Mouse (Mus musculus) cerebellum, adult 2 months (tissue): ENCODE measurements around the gene Nhlrc4. TPM values are rescaled to one million over a fixed set of nuclear protein-coding genes. Genes with fewer than 3 reads are reported as not detected.

ENCODE experiments used
- DNase-seq, 2 experiments: peaks; one replicate each; pipeline ENCODE4 v3.0.0; 2021
- H3K27ac ChIP-seq: fragments of 200-500 bp; 2 replicates; pipeline ENCODE4 v1.5.1; 2012; ENCODE audit warnings: low read length, control low read depth, inconsistent platforms; ENCODE audit not compliant: insufficient read depth
- H3K27me3 ChIP-seq: fragments of 200-500 bp; 2 replicates; pipeline ENCODE4 v1.6.1; 2012; ENCODE audit warnings: inconsistent platforms, mild to moderate bottlenecking, low read length, moderate library complexity; ENCODE audit not compliant: control insufficient read depth, insufficient read depth
- H3K4me1 ChIP-seq: fragments of 200-500 bp; 2 replicates; pipeline ENCODE4 v1.6.1; 2011; ENCODE audit warnings: low read length; ENCODE audit not compliant: control insufficient read depth, insufficient read depth
- H3K4me3 ChIP-seq: fragments of 200-500 bp; replicated peaks from 2 replicates; pipeline ENCODE3; 2011; ENCODE audit warnings: mild to moderate bottlenecking, low read depth, low read length, control low read depth; ENCODE audit not compliant: insufficient read depth
- CTCF ChIP-seq: fragments of 200-500 bp; IDR thresholded peaks from 2 replicates; pipeline ENCODE4 v1.5.1; 2011; ENCODE audit warnings: low read depth, mild to moderate bottlenecking, control low read depth, low read length, moderate library complexity, borderline replicate concordance; ENCODE audit not compliant: insufficient read depth
- POLR2A ChIP-seq: fragments of 200-500 bp; IDR thresholded peaks from 2 replicates; pipeline ENCODE4 v1.6.1; 2011; ENCODE audit warnings: low read length, control low read depth, borderline replicate concordance; ENCODE audit not compliant: insufficient read depth
- WGBS: fragments of 180-500 bp; shearing (Covaris S2); methylation state at CpG from one replicate; pipeline ENCODE4 v1.1.7; 2018; 5-methylcytosine and 5-hydroxymethylcytosine counted together
- polyA plus RNA-seq: library from polyadenylated mRNA; depleted of rRNA; stranded (reverse); fragments of >200 nt; gene quantifications from 2 replicates; pipeline ENCODE4 v1.2.3, GENCODE M21; 2012; rRNA removed

The Nhlrc4 gene
- 1.9 and 2.5 TPM in 2 replicates for polyA plus RNA-seq

DNA sequence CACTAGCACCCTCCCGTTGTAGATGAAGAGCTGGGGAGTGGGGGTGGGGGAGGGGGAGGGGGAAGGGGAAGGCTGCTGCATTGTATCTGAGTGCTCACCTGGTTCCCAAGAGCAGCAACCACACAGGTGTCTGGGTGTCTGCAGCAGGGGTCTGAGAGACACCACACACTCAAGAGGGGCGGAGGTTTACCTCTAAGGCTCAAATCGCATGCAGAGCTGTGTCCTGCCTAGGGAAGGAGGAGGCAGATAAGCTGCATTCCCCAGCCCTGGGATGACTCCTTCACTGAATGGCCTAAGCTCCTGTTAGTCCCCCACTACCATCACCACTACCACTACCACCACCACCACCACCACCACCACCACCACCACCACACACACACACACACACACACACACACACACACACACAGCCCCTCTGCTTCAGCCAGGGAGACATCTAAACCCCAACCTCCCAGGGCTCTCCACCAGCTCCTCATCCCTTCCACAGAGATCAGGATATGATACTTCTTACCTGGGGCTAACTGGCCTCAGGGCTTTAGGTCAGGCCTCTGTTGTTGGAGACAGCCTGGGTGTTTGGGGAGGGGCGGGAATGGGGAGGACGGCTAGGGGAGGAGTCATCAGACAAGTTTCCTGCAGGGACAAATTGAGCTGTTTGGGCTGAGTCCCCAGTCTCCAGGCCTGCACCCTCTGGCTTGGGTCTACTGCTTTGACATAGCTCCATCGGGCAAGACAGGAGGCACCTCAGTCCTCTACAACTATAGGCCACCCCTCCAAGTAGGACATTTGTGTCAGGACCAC, at the start of gene Nhlrc4, which contains the start of gene Pigq:
Gene Nhlrc4 (minus strand): TSS at position 596 of the 798 bp plus-strand sequence.
Gene Pigq (minus strand): TSS at position 571 of the 798 bp plus-strand sequence.
- 45% methylated on average over 6 of the region's 6 CpGs for WGBS
- TF ChIP-seq POLR2A (no peak), CTCF (no peak)
- no peak for DNase-seq
- H3K4me3 ChIP-seq: no peak within 1 kb of the TSS
- H3K4me1 ChIP-seq: peaks cover 4% of the 10 kb centered on the region
- no peak within 1 kb of the TSS for H3K27ac ChIP-seq
- H3K27me3 ChIP-seq: no peaks in the 10 kb centered on the region

DNA sequence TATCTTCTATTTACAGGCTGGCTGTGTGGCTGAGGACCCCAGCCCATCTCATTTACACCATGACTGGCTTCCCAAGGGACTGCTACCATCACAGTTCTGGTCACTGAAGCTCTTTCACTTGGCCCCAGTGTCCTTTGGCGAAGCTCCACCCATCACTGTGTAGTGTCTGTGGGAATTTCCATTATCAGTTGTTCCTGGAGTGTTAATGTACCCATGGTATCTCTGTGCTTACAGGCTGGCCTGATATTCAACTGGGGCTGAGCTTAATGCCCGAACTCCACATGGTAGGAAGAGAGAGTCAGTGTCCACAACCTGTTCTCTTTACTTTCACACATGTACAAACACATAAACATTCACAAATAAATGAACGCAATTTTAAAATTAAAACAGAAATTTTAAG, 48.7 kb upstream of the Nhlrc4 start:
- no peaks in the 10 kb centered on the region; the same call in 1 of the 2 replicates for H3K4me1 ChIP-seq
- 93% methylated on average over 3 of the region's 3 CpGs for WGBS
- no peaks in the 10 kb centered on the region for H3K27me3 ChIP-seq
- no peak for DNase-seq
- TF ChIP-seq CTCF (no peak), POLR2A (no peak)
- H3K4me3 ChIP-seq: no peak overlapping the region
- H3K27ac ChIP-seq: no peak overlapping the region

DNA sequence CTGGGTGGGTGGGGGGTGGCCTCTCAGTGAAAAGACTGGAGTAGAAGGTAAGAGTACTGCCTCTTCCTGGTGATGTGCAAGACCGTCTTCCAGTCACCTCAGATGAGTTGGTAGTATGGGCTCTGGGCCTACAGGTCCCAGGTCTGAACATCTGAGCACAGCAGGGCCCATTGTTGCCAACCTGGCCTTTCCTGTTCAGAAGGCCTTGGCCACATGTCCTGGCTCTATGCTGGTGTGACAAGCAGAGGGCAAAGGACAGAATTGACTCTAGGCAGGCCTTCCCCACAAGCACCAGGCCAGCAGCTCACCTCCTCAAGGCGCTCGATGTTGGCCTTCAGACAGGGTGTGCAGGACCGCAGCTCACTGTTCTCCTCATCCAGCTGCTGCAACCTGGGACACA, 47.5 kb upstream of the Nhlrc4 start:
- TF ChIP-seq CTCF: no peak
- no peak for TF ChIP-seq POLR2A
- Histone ChIP-seq H3K4me1 (no peaks in the 10 kb centered on the region), H3K27me3 (no peaks in the 10 kb centered on the region), H3K4me3 (no peak overlapping the region), H3K27ac (no peak overlapping the region)
- 97% methylated on average over 4 of the region's 4 CpGs for WGBS
- DNase-seq: no peak

DNA sequence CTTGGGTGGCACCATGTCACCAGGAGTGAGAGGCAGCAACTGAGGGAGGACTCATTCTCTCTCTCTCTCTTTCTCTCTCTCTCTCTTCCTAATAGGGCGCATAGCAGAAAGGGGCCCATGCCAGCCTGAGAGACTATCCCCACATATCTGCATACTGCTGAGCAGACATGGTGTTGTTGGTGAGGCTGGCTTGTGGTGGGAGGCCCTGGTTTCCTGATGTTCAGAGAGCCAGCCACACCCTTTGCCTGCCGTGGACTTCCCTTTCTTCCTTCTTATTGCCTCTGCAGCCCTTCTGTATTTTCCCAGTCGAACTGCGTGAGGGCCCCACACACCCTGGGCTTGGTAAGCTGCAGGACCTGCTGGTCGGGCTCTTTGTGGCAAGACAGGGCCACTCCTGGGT, 45.6 kb upstream of the Nhlrc4 start:
- Histone ChIP-seq H3K27ac (no peak overlapping the region), H3K4me1 (no peaks in the 10 kb centered on the region), H3K27me3 (no peaks in the 10 kb centered on the region), H3K4me3 (no peak overlapping the region)
- 96% methylated on average over 5 of the region's 5 CpGs for WGBS
- no peak for DNase-seq
- TF ChIP-seq POLR2A (no peak), CTCF (no peak)

DNA sequence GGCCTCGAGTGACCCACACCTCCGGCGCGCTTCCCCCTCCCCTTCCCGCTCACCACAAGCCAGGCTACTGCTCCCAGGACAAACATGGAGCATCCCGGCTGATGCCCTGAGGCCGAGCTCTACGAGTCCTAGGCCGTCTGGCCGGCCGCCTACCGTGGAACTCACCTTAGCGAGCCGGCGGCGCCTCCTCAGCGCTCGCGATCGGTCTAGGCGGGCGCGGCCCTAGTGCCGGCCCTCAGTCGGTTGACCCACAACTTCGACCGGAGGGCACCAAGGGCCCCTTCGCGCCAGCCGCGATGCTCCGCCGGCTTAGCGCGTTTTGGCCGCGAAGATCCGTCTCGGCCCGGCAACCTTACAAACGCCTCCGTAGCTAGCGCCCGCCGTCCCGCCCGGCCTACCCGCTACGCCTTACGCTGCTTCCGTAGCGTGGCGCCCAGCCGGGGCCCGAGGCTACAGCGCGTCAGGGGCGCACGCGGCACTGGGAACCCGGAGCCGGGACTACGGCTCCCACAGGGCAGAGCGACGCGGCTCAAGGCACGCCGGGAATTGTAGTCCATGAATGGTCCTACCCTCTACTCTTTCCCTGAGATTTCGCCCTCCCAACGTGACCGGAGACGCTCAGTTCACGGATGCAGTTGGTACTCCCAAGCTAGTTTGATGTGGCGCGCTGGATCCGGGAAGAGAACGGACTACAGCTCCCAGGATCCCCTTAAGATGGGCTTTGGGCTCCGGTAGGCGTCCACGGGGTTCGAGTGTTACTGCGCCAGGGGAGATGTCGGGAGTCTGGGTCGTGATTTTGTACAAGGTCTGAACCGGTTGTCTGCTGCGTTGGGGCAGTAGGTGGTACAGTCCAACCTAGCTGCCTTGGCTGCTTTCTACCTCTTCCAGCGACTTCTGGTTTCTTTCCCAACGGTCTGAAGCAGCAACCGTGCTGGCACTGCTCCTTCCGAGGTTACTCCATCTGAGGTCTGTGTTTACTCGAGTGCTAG, 40.8 kb upstream of the Nhlrc4 start, which contains the start of gene Capn15:
Gene Capn15 (minus strand): TSS at position 491 of the 989 bp plus-strand sequence.
- Histone ChIP-seq H3K27ac (peak within 1 kb of the TSS; percentile 77), H3K4me3 (peak within 1 kb of the TSS; percentile 91), H3K27me3 (no peaks in the 10 kb centered on the region), H3K4me1 (peaks cover 26% of the 10 kb centered on the region)
- DNase-seq: peak; percentile 95 to 96
- under 1% methylated on average over 91 of the region's 91 CpGs for WGBS
- peak; percentile 2; the same call in 1 of the 2 replicates for TF ChIP-seq CTCF
- peak; percentile 36; the same call in 1 of the 2 replicates for TF ChIP-seq POLR2A

DNA sequence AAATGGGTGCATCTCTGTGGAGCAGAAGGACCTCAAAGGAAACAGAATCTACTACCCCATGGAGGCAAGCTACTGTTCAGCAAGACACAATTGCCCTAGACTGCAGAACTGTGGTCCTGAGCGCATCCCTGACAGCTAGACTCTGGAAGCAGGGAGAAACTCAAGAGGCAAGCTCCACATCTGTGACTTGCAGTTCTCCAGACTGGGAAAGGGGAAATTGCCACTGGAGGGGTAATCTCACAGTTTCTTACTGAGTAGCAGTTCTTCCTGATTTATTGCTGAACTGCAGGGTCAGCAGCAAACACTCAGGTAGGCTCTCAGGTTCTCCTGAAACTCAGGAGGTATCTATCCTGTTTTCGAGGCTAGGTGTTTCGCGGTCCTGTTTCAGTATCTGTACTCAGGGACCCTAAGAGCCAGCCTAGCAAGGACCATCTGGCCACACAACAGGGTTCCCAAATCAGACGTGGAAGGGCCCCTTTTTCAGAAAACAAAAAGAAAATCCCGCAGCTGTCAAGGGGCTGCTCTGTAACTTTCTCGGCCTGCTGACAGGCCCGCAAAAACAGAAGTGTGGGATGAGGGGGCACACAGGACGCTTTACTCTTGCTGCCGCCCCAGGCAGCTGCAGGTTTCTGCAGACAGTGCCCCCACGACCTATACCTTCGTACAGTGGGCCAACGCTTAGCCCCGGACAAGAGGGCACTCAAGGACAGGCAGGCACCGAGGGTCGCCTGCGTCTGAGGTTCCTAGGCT, 40.0 kb upstream of the Nhlrc4 start:
- WGBS: 2% methylated on average over 17 of the region's 17 CpGs
- Histone ChIP-seq H3K4me1 (peaks cover 35% of the 10 kb centered on the region), H3K27ac (peak overlapping the region; percentile 77), H3K27me3 (no peaks in the 10 kb centered on the region), H3K4me3 (peak overlapping the region; percentile 91)
- no peak for DNase-seq
- TF ChIP-seq POLR2A (no peak), CTCF (no peak)

DNA sequence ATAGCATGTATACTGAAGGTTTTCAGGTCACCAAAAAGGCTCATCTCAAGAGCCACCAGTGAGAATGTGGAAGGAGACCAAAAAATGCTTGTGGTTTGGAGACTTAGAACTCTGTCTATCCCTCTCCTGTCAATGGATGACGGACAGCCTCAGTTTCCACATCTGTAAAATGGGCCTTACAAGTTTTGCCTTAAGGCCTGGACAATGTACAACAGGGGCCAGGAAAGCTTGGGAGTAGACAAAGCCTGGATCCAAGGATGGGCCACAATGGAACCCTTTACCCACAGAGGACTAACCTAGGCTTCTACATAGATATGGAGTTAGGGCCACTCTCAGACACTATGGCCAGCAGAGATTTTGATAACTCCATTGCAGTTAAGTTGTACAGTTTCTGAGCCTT, 39.3 kb upstream of the Nhlrc4 start:
- Histone ChIP-seq H3K4me3 (peak overlapping the region; percentile 91), H3K27me3 (no peaks in the 10 kb centered on the region), H3K27ac (no peak overlapping the region), H3K4me1 (peaks cover 40% of the 10 kb centered on the region)
- TF ChIP-seq CTCF: no peak
- no peak for TF ChIP-seq POLR2A
- no peak for DNase-seq
- WGBS: 97% methylated on average over 1 of the region's 1 CpGs
